Mouse (Mus musculus) MEL-GATA-1-ER (cell line): ENCODE measurements at regions not wholly inside any gene's neighbourhood (a gene's known extent, or its start where the extent isn't known, plus 50 kb on each side); places are given as distances from the start of the nearest gene placed in this dataset.

Experiments
- DNase-seq: peaks from one replicate; pipeline ENCODE4 v3.0.0-alpha.2; 2012; ENCODE audit warnings: low read depth; ENCODE audit errors: extremely low read depth

- no peak for DNase-seq
Measured at GRCm38 (mm10) chr10:117463636-117464035, 83.8 kb upstream of the Cpsf6 start.

- no peak for DNase-seq
Measured at GRCm38 (mm10) chr10:117462921-117463320, 83.1 kb upstream of the Cpsf6 start.

- peak; percentile 76 for DNase-seq
Measured at GRCm38 (mm10) chr10:117461791-117462516, 82.1 kb upstream of the Cpsf6 start.

GRCm38 (mm10) chr10:117461261-117461660 lies 81.4 kb upstream of the Cpsf6 start:
- DNase-seq = no peak

- DNase-seq = no peak
Measured at GRCm38 (mm10) chr10:117460366-117460730, 80.5 kb upstream of the Cpsf6 start.

GRCm38 (mm10) chr10:117459651-117460365 lies 80.0 kb upstream of the Cpsf6 start:
- peak; percentile 26 for DNase-seq

GRCm38 (mm10) chr10:117459041-117459475 lies 79.2 kb upstream of the Cpsf6 start:
- no peak for DNase-seq

GRCm38 (mm10) chr10:117458271-117459040 lies 78.6 kb upstream of the Cpsf6 start:
- DNase-seq = no peak

GRCm38 (mm10) chr10:117457701-117457950 lies 77.8 kb upstream of the Cpsf6 start:
- DNase-seq = no peak

GRCm38 (mm10) chr10:117456904-117457700 lies 77.3 kb upstream of the Cpsf6 start:
- no peak for DNase-seq

GRCm38 (mm10) chr10:117456427-117456826 lies 76.6 kb upstream of the Cpsf6 start:
- DNase-seq = no peak

- no peak for DNase-seq
Measured at GRCm38 (mm10) chr10:117455595-117456302, 75.9 kb upstream of the Cpsf6 start.

GRCm38 (mm10) chr10:117454711-117455591 lies 75.1 kb upstream of the Cpsf6 start:
- DNase-seq = no peak

- DNase-seq = no peak
Measured at GRCm38 (mm10) chr10:117454171-117454500, 74.3 kb upstream of the Cpsf6 start.

GRCm38 (mm10) chr10:117453406-117454170 lies 73.8 kb upstream of the Cpsf6 start:
- no peak for DNase-seq

- peak; percentile 83 for DNase-seq
Measured at GRCm38 (mm10) chr10:117452190-117452950, 72.6 kb upstream of the Cpsf6 start.

GRCm38 (mm10) chr10:117451396-117452185 lies 71.8 kb upstream of the Cpsf6 start:
- DNase-seq = no peak

- DNase-seq = no peak
Measured at GRCm38 (mm10) chr10:117450631-117451030, 70.8 kb upstream of the Cpsf6 start.
